22 mouse cellular contexts compared by ENCODE assay signal in genomic region chr4:80895278-80895894, GRCm38 (mm10). TPM values are rescaled to one million over a fixed set of nuclear protein-coding genes. Genes with fewer than 3 reads are reported as not detected.
A peak's percentile ranks its signal among the peaks of the same experiment; 100 is the strongest.
DNase-seq lines count a peak whose midpoint lies in the region; ATAC-seq and TF ChIP-seq lines count a peak whose summit lies in the region.
"Had no signal": no experiment of that assay in that cellular context is flagged by ENCODE, and none has a peak within 500 bp of the region (broad histone marks: within the 10 kb centered on the region; RNA-seq: fewer than 3 reads in every experiment).

No protein-coding gene starts in this region.

- DNase-seq in kidney, postnatal 0 days (ENCODE audit: low spot score): peak; percentile 60
- no peak for DNase-seq in kidney, postnatal 14 days
- peak; percentile 27 for DNase-seq in brain, embryonic 14.5 days (ENCODE audit: low read depth)
- DNase-seq in lung, embryonic 14.5 days: peak; percentile 78
- no peak for DNase-seq in natural killer cell, adult 2 months (ENCODE audit: low spot score in 2 of 2)
- DNase-seq: adrenal gland, postnatal 10 days; cerebellum, adult 2 months; heart, postnatal 36 days; kidney, adult 8-10 months; kidney, postnatal 4 days; right cerebral cortex, postnatal 4 days; thymus, adult 2 months had no signal

- no peaks in the 10 kb centered on the region for H3K27me3 ChIP-seq in kidney, postnatal 0 days (ENCODE audit: insufficient read depth, low read length)
- H3K27me3 ChIP-seq in lung, embryonic 14.5 days (ENCODE audit: insufficient read depth, low read length): no peaks in the 10 kb centered on the region
- no peaks in the 10 kb centered on the region for H3K27me3 ChIP-seq in stomach, embryonic 14.5 days (ENCODE audit: control insufficient read depth, insufficient read depth, low read length)
- no peaks in the 10 kb centered on the region for H3K27me3 ChIP-seq in hindbrain, embryonic 16.5 days (replicated peaks; ENCODE audit: control insufficient read depth, insufficient read depth, low read length)
- H3K27me3 ChIP-seq in forebrain, embryonic 13.5 days: no peaks in the 10 kb centered on the region
- H3K27me3 ChIP-seq: forebrain, embryonic 15.5 days; heart, embryonic 12.5 days; hindbrain, embryonic 15.5 days; megakaryocyte, embryonic 14.5 days; neural tube, embryonic 12.5 days had no signal

- H3K27ac ChIP-seq in kidney, postnatal 0 days: no peak overlapping the region
- H3K27ac ChIP-seq in lung, embryonic 14.5 days (ENCODE audit: low read depth): peak overlapping the region; percentile 77; the same call in 1 of the 2 replicates
- 0 out of 2 replicates have a peak overlapping the region, but pooled peaks have one; percentile 44 for H3K27ac ChIP-seq in stomach, embryonic 14.5 days (ENCODE audit: low read length)
- H3K27ac ChIP-seq in hindbrain, embryonic 16.5 days (ENCODE audit: low read depth, low read length): no peak overlapping the region
- H3K27ac ChIP-seq in forebrain, embryonic 13.5 days: no peak overlapping the region
- H3K27ac ChIP-seq: forebrain, embryonic 15.5 days; hindbrain, embryonic 15.5 days; neural tube, embryonic 12.5 days had no signal

- no peak for TF ChIP-seq POLR2A in brain, embryonic 14.5 days (IDR thresholded peaks at IDR 0.05; ENCODE audit: borderline replicate concordance, extremely low read depth, insufficient read depth, insufficient read length, poor library complexity, severe bottlenecking)

- no peak for TF ChIP-seq CTCF in kidney, postnatal 0 days (IDR thresholded peaks at IDR 0.05; ENCODE audit: low read depth)
- TF ChIP-seq CTCF in brain, embryonic 14.5 days (IDR thresholded peaks at IDR 0.05; ENCODE audit: borderline replicate concordance, extremely low read depth, insufficient read depth, insufficient read length): no peak
- no peak for TF ChIP-seq CTCF in lung, embryonic 14.5 days (IDR thresholded peaks at IDR 0.05; ENCODE audit: low read depth)

- WGBS in kidney, postnatal 0 days: 35% methylated on average over 4 of the region's 4 CpGs
- 29% methylated on average over 4 of the region's 4 CpGs for WGBS in lung, embryonic 14.5 days
- WGBS in stomach, embryonic 14.5 days: 43% methylated on average over 4 of the region's 4 CpGs
- 66% methylated on average over 4 of the region's 4 CpGs for WGBS in hindbrain, embryonic 16.5 days
- 59% methylated on average over 4 of the region's 4 CpGs for WGBS in forebrain, embryonic 13.5 days

- no peak for ATAC-seq in kidney, postnatal 0 days (replicated peaks; ENCODE audit: low FRiP score, low read depth)
- peak; percentile 82 for ATAC-seq in lung, embryonic 14.5 days (ENCODE audit: insufficient read depth)
- ATAC-seq in stomach, embryonic 14.5 days (ENCODE audit: insufficient number of reproducible peaks, insufficient read depth, low FRiP score, low read depth): peak; percentile 86
- ATAC-seq in hindbrain, embryonic 16.5 days: no peak
- ATAC-seq in forebrain, embryonic 13.5 days: no peak
- ATAC-seq: forebrain, embryonic 15.5 days; midbrain, embryonic 16.5 days had no signal

- H3K4me2 ChIP-seq in kidney, postnatal 0 days (ENCODE audit: low read length): no peak overlapping the region
- no peak overlapping the region for H3K4me2 ChIP-seq in lung, embryonic 14.5 days
- H3K4me2 ChIP-seq in stomach, embryonic 14.5 days (replicated peaks; ENCODE audit: low read depth, low read length): no peak overlapping the region
- H3K4me2 ChIP-seq in hindbrain, embryonic 16.5 days (ENCODE audit: low read length): no peak overlapping the region
- H3K4me2 ChIP-seq in forebrain, embryonic 13.5 days: no peak overlapping the region
- H3K4me2 ChIP-seq: forebrain, embryonic 15.5 days; heart, embryonic 12.5 days; hindbrain, embryonic 15.5 days; liver, embryonic 11.5 days; neural tube, embryonic 12.5 days had no signal

- H3K4me1 ChIP-seq in kidney, postnatal 0 days (replicated peaks; ENCODE audit: insufficient read depth, low read length): no peaks in the 10 kb centered on the region
- 0 out of 2 replicates have a peak, but pooled peaks cover 5% of the 10 kb centered on the region for H3K4me1 ChIP-seq in lung, embryonic 14.5 days (ENCODE audit: insufficient read depth)
- no peaks in the 10 kb centered on the region; the same call in 1 of the 2 replicates for H3K4me1 ChIP-seq in stomach, embryonic 14.5 days (ENCODE audit: control insufficient read depth, insufficient read depth, low read length)
- H3K4me1 ChIP-seq in hindbrain, embryonic 16.5 days (ENCODE audit: control insufficient read depth, insufficient read depth, low read depth, low read length): no peaks in the 10 kb centered on the region
- H3K4me1 ChIP-seq in forebrain, embryonic 13.5 days: no peaks in the 10 kb centered on the region
- H3K4me1 ChIP-seq: forebrain, embryonic 15.5 days; heart, embryonic 12.5 days; hindbrain, embryonic 15.5 days; megakaryocyte, embryonic 14.5 days; neural tube, embryonic 12.5 days had no signal

- H3K9ac ChIP-seq in kidney, postnatal 0 days (ENCODE audit: low read depth, low read length): no peak overlapping the region
- H3K9ac ChIP-seq in lung, embryonic 14.5 days: no peak overlapping the region
- H3K9ac ChIP-seq in stomach, embryonic 14.5 days (replicated peaks; ENCODE audit: low read depth, low read length): no peak overlapping the region
- H3K9ac ChIP-seq in hindbrain, embryonic 16.5 days (ENCODE audit: low read depth, low read length): no peak overlapping the region
- H3K9ac ChIP-seq in forebrain, embryonic 13.5 days: no peak overlapping the region
- H3K9ac ChIP-seq: forebrain, embryonic 15.5 days; heart, embryonic 12.5 days; hindbrain, embryonic 15.5 days; neural tube, embryonic 12.5 days had no signal

- no peak overlapping the region for H3K4me3 ChIP-seq in kidney, postnatal 0 days (replicated peaks; ENCODE audit: low read depth, low read length)
- H3K4me3 ChIP-seq in lung, embryonic 14.5 days (ENCODE audit: low read depth, low read length): no peak overlapping the region
- no peak overlapping the region for H3K4me3 ChIP-seq in stomach, embryonic 14.5 days (ENCODE audit: low read depth, low read length)
- no peak overlapping the region for H3K4me3 ChIP-seq in hindbrain, embryonic 16.5 days (ENCODE audit: low read length)
- H3K4me3 ChIP-seq in forebrain, embryonic 13.5 days: no peak overlapping the region
- H3K4me3 ChIP-seq: forebrain, embryonic 15.5 days; heart, embryonic 12.5 days; hindbrain, embryonic 15.5 days; megakaryocyte, embryonic 14.5 days; neural tube, embryonic 12.5 days had no signal

- H3K9me3 ChIP-seq in kidney, postnatal 0 days (replicated peaks; ENCODE audit: low read length): no peaks in the 10 kb centered on the region
- no peaks in the 10 kb centered on the region for H3K9me3 ChIP-seq in lung, embryonic 14.5 days (ENCODE audit: low read depth, low read length)
- H3K9me3 ChIP-seq in stomach, embryonic 14.5 days (ENCODE audit: control insufficient read depth, low read depth, low read length): no peaks in the 10 kb centered on the region
- no peaks in the 10 kb centered on the region for H3K9me3 ChIP-seq in hindbrain, embryonic 16.5 days (ENCODE audit: control insufficient read depth, low read length)
- no peaks in the 10 kb centered on the region for H3K9me3 ChIP-seq in forebrain, embryonic 13.5 days (replicated peaks)
- H3K9me3 ChIP-seq: forebrain, embryonic 15.5 days; heart, embryonic 12.5 days; hindbrain, embryonic 15.5 days; megakaryocyte, embryonic 14.5 days; neural tube, embryonic 12.5 days had no signal

- H3K36me3 ChIP-seq in kidney, postnatal 0 days (ENCODE audit: insufficient read depth, low read length): no peaks in the 10 kb centered on the region
- H3K36me3 ChIP-seq in lung, embryonic 14.5 days (ENCODE audit: insufficient read depth): no peaks in the 10 kb centered on the region
- no peaks in the 10 kb centered on the region for H3K36me3 ChIP-seq in stomach, embryonic 14.5 days (ENCODE audit: control insufficient read depth, insufficient read depth, low read length)
- no peaks in the 10 kb centered on the region for H3K36me3 ChIP-seq in hindbrain, embryonic 16.5 days (ENCODE audit: control insufficient read depth, insufficient read depth, low read length)
- no peaks in the 10 kb centered on the region for H3K36me3 ChIP-seq in forebrain, embryonic 13.5 days (ENCODE audit: poor library complexity, severe bottlenecking)
- H3K36me3 ChIP-seq: forebrain, embryonic 15.5 days; heart, embryonic 12.5 days; hindbrain, embryonic 15.5 days; neural tube, embryonic 12.5 days had no signal

RNA-seq across cellular contexts. Expression of gene Lurap1l, which starts 15.1 kb away (rescaled TPM):
- polyA plus RNA-seq in kidney, postnatal 0 days (2015; fragmentation: Nextera tagmentation; extraction: Ambion mirVana): 18.3 and 22.2 TPM in 2 replicates
- 4.8 and 5.4 TPM in 2 replicates for polyA plus RNA-seq in brain, embryonic 14.5 days (2012; rRNA removed)
- polyA plus RNA-seq in lung, embryonic 14.5 days (2014; fragmentation: Nextera tagmentation; extraction: Ambion mirVana): 25.9 and 26.4 TPM in 2 replicates
- 25.2 and 27.4 TPM in 2 replicates for polyA plus RNA-seq in stomach, embryonic 14.5 days (2014; fragmentation: Nextera tagmentation; extraction: Ambion mirVana)
- 9.9 and 10.5 TPM in 2 replicates for polyA plus RNA-seq in hindbrain, embryonic 16.5 days (2015; fragmentation: Nextera tagmentation; extraction: Ambion mirVana)
- 3.2 and 3.3 TPM in 2 replicates for polyA plus RNA-seq in forebrain, embryonic 13.5 days (2015; fragmentation: Nextera tagmentation; extraction: Ambion mirVana)

Comparison
In these comparisons a context has a peak if more than half of its experiments do, and no peak if none do; other contexts are left out.
1. DNase-seq: peak in kidney, postnatal 0 days (single experiment), brain, embryonic 14.5 days (single experiment) and lung, embryonic 14.5 days (single experiment); none in kidney, postnatal 14 days (single experiment) and natural killer cell, adult 2 months (0 of 2).
2. ATAC-seq: peak in lung, embryonic 14.5 days (single experiment) and stomach, embryonic 14.5 days (single experiment); none in kidney, postnatal 0 days (single experiment), hindbrain, embryonic 16.5 days (single experiment) and forebrain, embryonic 13.5 days (single experiment).
3. H3K27ac ChIP-seq: peak in lung, embryonic 14.5 days (single experiment) and stomach, embryonic 14.5 days (single experiment); none in kidney, postnatal 0 days (single experiment), hindbrain, embryonic 16.5 days (single experiment) and forebrain, embryonic 13.5 days (single experiment).